Mouse (Mus musculus) bone marrow, adult 2 months (tissue): ENCODE measurements around the gene Tpi1.

ENCODE experiments used
- CTCF ChIP-seq: fragments of 200-500 bp; IDR thresholded peaks from 2 replicates; pipeline ENCODE4 v1.5.1; 2011; ENCODE audit warnings: low read length, control low read depth; ENCODE audit not compliant: control insufficient read depth, insufficient read depth
- POLR2A ChIP-seq: fragments of 200-500 bp; IDR thresholded peaks from 2 replicates; pipeline ENCODE4 v1.6.1; 2011; ENCODE audit warnings: low read depth, mild to moderate bottlenecking, control low read depth, low read length, borderline replicate concordance; ENCODE audit not compliant: control insufficient read depth

- TF ChIP-seq POLR2A (no peak), CTCF (peak; percentile 47; the same call in 1 of the 2 replicates)
Measured at GRCm38 (mm10) chr6:124856916-124857839, 43.1 kb upstream of the Tpi1 start, which contains the start of gene P3h3.
